Mouse (Mus musculus) mouse trophoblast stem cell (cell line): ENCODE data around the gene Srp14.

Experiments
- in situ Hi-C, 2 experiments: fragments of 300-500 bp; cut with MseI, MboI; formaldehyde crosslinking; loops; 2 replicates in 1 of 2; 3 replicates in 1 of 2; pipeline ENCODE4 v1.15.1; 2025

Gene Srp14

DNA sequence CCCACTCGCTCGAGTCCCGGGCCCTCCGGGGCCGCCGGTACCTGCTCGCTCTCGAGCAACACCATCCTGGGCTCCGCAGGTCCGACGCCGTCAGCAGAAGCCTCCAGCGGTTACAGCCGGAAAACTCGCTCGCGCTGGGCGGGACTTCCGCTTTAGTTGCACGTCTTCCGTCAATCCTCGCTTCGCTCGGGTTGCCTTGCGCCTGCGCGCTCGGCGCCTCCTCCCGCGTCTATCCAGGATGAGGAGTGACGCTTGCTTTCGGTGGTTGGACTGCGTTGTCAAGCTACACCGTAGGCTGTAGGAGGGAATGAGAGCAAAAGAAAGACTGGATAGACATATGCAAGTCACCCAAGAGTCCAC is at the start of gene Srp14:
Srp14 (minus strand) TSS at position 162 of the 360 bp plus-strand sequence.
- in situ Hi-C loops, result no loop called here

DNA sequence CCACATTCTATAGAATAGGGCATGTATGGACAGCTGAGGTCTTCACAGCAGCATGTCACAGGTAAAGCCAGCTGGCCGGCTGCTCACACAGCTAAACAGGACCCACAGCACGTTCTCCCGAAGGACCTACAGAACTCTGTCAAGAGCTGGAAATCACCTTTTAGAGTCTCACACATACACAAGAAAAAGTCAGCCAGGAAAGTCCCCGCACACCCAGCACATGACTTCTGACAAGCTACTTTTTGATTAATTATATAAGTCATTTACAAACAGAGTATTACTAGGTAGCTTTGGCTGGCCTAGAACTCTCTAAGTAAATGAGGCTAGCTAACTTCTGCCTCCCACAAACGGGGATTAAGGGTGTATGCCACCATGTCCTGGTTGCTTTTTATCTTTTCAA is 47.0 kb upstream of the Srp14 start:
- in situ Hi-C loops, result no loop called here

DNA sequence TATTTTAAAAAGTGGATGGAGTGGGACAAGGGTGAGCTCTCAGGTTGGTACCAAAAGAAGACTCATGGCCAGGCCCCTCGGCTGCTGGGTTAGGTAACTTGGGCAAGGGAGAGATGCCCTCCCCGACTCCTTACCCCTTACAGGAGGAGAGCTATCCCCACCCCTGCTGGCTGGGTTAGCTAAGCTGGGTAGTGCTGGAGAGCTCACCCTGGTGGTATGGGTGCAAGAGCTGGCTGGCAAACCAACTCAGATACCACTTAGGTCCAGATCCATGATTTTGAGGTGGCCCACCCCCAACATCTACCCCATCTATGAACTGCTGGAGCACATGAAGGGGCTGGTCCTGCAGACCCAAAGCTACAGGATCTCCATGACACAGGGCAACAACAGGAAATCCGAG is 45.3 kb upstream of the Srp14 start:
- in situ Hi-C loops, result no loop called here

DNA sequence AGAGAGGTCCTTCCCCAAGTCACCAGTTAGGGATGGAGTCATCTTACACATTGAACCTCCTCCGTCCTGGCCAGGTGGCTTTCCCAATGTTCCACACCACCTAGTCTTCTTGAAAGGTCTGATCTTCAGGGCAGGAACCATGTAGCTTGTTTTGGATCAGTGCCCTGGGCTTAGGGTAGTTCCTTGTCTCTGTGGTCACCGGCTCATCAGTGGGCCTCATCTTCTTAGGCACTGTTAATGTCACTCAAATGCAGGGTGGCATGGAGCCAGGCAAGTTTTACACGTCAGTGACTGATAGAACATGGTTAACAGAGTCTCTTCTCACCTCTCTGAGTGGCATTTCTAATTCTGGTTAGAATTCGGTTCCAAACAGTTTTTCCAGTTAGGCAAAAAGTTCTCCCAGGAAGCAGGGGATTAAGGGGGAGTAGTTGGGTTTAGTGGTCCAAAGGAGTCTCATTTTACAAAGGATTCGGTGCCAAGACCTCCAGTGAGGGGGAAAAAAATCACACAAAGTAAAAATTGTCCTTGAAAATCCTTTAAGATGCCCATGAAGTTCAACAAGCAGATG is 43.7 kb upstream of the Srp14 start:
- in situ Hi-C loops, result no loop called here

DNA sequence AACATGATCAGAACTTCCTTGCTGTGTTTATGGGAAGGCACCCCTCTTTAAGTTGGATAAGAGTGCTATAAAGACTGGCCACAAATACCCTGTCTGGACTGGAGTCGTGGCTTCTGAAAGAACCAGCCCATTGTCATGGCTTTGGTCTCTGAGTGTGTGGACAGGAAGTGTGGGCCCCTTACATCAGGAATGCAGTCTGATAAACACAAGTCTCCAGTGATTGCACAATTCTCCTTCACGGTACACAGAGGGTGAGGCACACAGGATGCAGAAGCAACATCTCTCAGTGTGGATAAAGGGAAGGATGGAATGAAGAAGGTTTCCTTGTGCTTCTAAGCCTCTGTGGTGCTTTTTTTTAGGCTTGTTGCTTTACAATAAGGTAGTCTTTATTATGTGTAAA is 42.8 kb upstream of the Srp14 start:
- in situ Hi-C loops, result no loop called here

DNA sequence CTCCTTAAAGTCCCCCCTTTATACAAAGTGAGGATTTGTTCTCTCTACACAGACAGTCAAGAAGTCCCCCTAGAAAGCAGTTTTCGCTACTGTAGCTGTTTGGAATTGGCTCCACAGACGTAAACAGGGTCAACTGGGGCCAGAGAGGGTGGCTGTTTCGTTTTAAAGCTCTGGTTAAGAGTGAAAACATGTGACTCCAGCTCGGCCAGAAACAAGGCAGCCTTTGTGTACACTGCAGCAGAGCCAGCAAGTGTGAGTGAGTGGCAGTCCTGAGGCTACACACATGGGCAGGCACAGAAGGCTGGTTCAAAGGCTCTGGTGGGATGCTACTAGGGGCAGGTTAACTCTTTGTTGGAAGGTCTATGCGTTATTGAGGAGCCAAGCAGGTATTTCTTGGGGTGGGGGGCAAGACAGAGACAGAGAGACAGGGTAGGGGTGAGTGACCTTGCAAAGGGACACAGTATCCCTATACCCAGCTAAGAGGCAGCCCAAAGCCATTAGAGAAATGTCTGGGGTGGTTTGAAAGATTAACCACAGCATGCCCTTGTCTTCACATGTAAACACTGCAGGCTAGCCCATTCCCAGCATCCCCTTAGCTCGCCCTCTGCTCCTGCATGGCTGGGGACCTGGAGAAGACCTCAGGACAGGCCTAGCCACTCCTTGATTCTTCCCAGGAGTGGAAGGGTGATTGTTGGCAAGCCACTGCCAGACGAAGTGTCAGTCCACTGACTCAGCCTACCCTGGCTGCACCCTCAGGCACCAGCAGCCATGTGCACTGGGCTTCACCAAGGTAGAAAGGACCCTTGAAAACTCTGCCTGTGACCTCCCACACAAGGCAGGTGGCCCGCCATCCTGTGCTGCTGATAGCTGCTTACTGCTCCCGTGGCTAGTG is 40.8 kb upstream of the Srp14 start:
- in situ Hi-C loops, result no loop called here

DNA sequence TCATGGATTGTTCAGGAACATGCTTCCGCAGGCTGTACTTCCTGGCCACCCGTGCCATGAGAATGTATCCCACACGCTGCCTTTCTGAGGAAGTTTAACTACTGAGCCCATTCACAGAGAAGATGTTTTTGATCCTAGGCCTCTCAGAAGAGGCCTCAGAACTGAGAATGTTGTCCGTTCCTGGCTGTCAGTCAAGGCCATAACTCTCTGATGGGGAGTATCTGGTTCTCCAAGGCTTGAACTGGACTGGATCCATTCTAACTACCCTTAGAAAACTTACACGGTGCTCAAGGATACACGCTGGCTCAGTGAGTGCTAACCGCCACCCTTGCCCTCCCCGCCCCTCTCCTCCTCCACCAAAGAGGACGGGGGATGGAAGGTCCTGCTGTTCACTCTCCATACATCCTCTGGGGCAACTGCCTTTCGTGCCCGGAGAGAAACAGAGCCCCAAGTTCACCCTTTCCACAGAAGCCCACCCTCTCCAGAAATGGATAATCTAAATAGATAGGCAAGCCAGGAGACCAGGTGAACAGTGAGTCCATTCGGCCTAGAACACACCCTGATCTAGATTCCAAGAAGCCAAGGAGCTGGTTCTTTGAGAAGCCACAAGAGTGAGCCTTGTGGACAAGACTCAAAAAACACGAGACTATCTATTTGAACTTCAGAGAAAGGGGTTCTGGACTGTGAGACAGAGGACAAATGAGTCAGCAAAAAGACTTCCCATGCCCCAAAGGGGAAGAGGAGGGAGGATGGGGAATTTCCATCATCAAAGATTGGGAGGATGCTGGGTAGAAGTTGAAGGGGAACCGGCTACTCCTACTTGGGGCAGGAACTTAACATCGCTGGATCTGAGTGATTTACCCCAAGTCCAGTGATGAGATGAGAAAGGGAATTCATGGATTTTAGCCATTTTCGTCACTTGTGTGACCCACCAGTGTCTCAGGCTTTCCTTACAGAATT is 33.2 kb upstream of the Srp14 start:
- in situ Hi-C loops, result no loop called here

DNA sequence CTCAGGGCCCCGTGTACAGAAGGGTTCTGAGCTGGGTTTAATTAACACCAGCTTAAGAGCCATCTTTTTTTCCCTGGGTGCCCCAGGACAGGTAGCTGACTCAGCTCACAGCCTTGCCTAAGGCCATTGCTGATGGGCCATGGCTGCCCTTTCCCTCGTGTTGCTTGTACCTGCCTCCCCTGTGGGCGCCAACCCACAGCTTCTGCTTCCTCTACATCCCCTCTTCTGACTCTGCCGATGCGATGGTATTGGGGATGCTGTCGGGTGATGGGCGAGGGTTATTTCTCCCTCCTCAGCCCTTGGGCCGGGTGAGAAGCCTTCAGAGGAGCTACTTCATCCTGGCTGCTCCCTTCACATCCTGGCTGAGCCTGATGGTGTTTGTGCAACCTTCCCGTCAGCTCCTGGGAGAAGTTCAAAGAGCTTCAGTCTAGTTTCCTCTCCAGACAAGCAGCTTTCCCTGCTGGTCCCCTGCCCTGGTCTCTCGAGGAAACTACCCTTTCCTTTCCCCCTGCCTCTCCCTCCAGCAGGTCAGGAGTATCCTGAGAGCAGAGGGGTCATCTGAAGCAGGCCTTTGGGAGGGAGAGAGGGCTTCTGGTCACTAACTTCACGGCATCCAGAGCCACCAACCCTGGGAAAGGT is 32.4 kb upstream of the Srp14 start:
- in situ Hi-C loops, result no loop called here

DNA sequence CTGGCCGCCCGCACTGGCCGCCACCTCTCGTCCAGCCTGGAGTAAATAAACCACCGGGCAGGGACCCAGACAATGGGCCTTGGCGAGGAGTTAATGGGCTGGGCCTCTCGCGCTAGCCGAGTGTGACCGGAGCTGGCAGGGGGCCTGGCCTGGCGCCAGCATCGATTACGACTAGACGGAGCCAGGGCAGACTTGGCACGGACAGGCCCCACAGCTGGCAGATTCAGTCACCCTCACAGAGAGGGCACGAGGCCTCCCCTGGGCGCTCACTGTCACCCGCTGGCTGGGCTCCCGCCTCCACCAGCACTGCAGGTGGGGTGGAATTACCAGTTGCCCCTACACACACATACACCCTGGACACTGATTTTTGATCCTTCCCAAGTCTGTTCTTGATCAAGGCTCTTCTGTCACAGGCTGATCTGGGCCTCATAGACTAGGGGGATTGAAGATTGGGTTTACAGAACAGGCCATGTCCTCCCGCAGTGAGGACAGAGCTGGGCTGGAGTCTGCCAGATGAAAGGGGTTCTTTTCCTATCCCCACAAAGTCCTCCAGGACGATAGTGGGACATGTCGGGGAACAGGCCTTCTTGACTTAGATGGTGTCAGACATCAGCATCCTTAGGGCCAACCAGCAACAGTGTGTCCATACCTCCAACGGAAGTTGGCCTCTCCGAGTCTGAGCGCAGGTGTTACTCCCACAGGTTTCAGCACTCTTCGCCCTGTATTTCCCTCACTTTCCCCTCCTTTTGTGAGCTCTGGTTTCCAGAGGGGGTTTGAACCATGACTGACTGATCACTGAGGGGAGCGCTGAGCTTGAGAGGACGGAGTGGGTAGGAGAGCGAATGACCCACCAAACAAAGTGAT is 31.2 kb upstream of the Srp14 start:
- in situ Hi-C loops, result no loop called here

DNA sequence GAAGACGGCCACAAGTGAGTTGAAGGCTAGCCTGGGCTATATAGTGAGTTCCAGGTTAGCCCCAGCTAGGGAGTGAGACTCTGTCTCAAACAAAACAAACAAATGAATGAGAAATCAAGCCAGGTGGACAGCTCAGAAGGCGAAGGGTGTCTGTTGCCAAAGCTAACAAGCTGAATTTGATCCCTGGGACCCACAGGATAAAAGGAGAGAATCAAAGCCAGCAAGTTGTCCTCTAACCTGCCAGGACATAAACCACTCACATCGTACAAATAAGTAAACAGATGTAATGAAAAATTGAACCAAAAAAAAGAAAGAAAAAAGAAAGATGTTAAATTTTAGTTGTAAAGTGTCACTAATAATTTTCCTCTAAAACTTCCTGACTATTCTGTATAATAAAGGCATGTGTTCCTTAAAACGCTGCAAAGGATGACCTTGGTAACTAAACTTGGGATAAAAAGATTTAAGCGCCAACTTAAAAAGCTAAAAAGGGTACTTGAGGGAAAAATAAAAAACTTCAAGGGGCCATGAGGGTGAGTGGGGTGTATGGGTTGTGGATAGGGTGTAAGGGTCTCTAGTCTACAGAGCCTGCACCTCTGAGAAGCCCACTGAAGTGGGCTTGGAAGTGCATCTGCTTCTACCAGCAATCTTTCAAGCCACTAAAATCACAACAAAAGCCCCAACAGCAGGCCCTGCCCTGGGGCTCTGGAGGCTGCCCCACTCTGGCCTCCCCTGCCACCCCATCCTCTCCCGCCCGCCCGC is 30.4 kb upstream of the Srp14 start:
- in situ Hi-C loops, result no loop called here

DNA sequence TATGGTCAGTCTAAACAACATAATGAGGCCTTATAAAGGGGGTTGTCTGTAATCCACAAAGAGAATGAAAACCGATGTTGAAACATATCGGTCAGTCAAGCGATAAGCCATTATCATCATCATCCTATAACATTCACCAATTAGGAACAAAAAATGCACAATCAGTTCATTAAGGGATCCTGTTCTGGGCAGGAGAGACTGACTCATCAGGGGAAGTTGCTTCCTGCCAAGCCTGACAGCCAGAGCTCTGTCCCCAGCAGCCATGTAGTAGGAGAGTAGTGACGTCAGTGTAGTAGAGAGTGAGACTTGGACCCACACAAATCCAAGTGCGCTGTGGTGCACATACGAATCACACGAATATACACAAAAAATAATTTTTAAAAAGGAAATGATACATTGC is 27.6 kb upstream of the Srp14 start:
- in situ Hi-C loops, result no loop called here

DNA sequence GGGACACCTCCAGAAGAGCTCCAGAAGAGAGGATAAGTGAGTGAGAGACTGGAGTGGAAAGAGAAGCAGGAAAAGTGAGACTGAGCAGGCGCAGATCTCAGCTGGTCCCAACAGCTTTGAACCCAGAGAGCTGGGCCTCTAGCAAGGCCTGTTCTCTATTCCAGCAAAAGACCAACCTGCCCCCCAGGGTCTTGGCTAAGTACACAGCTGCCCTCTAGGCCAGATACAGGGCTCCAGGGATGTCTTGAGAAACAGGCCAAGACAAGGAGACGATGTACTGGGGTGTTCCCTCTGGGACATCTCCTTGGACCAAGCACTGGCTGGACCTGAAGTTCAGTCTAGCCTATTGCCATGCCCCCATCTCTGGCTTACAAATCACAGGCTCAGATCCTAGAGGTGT is 20.7 kb upstream of the Srp14 start:
- in situ Hi-C loops, result no loop called here

DNA sequence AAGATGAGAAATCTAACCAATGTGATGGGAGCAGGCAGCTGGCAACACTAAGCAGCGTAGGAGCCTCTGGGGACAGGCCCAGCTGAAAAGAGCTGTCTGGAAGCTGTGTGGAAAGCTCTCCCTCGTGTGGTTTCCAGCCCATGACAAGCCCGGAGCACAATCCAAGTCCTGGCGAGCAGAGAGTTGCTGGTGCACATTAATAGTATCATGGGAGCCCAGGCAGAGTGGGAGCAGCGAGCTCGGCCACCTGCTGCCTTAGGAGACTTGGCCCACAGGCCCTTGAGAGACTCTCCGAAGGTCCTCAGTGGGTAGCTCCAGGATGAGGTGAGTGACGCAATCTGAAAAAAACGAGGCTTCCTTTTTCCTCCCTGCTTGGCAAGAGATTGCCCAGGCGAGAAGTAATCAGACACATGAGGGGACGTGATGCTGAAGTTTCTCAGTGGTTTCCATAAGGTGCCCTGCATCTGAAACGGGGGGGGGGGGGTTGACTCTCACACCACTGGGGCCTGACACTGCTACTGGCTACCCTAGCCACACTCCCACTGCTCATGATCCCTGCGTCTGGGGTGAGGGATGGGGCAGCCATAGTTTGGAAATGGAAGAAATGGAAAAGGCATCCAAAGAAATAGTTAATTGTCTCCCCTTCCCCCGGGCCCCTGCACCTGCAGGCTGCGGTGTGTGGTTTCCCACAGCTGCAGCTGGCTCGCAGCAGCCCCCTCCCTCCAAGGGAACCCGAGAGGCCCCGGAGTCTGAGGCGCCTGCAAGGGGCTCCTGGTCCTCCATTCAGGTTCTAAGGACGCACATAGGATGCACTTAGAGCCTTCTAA is 19.8 kb upstream of the Srp14 start:
- in situ Hi-C loops, result no loop called here

DNA sequence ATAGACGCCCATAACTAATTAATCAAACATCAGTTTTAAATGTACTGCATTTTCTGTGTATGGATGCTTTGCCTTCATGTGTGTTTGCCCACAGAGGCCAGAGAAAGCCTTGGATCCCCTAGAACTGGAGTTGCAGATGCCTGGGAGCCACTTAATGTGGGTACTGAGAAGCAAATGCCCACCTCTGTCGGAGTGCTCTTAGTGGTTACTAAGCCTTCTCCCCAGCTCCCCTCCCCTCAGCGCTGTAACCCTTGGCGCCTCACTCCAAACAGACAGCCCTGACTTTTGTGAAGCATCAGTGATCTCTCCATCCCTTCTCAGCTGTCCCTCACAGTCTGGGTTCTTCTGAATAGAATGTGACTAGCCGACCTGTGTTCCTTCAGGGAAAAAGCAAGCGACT is 19.0 kb upstream of the Srp14 start:
- in situ Hi-C loops, result no loop called here

DNA sequence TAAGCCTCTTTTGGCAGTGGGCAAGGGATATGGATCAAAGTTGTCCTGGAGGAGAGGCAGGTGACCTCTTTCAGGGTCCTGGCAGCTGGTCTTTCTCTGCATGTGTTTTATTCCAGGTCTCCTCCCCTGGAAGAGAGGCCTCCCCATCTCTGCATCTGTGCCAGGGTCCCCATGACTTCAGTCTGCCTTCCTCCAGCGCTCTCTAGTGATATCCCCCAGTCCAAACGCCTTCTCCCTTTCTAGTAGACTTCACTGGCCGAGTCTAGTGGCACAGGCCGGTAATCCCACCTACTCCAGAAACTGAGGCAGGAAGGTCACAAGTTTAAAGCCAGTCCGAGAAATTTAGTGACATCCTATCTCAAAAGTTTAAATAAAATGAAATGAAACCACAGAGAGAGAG is 18.4 kb upstream of the Srp14 start:
- in situ Hi-C loops, result no loop called here

DNA sequence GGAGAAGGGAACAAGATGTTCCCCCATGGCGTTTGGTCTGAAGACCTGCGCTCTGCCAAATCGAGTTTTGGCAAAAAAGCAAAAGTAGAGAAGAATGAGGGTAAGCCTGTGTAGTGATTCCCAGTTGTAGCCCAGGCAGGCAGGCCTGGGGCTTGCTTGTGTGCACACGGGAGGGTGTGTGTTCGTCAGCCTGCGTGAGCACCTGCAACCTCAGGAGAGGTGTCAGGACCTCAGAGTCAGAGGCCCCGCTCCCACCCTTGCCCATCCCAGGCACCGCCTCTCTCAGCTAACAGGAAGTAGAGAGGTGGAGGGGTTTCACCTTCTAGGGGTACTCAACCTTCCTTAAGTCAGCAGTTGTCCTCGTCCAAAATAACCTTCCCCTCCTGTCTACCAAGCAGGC is 15.5 kb upstream of the Srp14 start:
- in situ Hi-C loops, result no loop called here

DNA sequence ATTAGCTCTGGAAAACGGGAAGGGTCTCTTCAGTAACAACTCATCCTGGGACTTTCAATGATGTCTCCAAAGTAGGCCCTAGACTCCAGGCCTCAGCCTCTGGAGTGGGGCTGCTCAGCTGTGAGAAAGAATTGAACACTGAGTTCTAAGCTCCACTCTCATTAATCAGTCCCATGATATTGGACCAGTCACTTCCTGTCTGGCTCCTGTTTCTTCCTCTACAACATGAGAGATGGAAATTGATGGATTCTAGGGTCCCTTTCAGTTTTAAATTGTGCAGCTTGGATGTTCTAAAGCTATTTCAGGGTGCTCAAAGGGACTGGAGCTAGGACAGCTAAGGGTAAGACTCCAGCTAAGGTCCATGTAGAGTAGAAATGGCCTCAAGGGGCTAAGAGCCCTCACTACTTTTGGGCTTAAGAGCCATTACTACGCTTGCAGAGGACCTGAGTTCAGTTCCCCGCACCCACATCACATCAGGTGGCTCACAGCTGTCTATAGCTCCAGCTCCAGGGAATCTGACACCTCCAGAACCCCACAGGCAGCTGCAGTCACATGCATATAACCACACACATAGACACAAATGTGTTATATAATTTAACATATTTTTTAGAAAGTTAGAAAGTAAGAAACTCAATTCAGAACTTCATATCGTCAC is 12.4 kb upstream of the Srp14 start:
- in situ Hi-C loops, result no loop called here

DNA sequence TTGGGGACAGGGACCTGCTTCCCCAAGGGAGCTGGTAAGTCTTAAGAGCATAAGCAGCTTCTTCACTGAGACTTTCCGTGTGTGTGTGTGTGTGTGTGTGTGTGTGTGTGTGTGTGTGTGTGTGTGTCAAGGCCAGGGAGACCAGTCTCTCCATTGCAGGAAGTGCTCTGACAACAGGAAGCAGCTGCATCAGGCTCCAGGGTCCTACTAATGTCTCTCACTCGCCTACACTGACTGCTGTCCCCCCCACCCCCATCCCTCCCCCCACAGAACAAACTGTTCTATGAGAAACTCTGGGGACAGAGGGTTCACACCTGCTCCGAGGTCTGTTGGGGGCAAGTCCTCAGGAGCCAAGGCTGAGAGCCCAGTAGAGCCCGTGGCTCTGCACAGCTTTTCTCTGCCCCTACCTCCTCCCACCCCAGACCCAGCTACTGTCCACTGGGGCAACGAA is 11.8 kb upstream of the Srp14 start:
- in situ Hi-C loops, result no loop called here
